Mouse (Mus musculus) lung, postnatal 0 days (tissue): ENCODE measurements around the gene Gm128.

Experiments used
- CTCF ChIP-seq: IDR thresholded peaks from 2 replicates; pipeline ENCODE4 v1.5.1; 2016; ENCODE audit warnings: antibody characterized with exemption, mild to moderate bottlenecking
- EP300 ChIP-seq: IDR thresholded peaks from 2 replicates; pipeline ENCODE4 v1.6.1; 2016; ENCODE audit warnings: antibody characterized with exemption, mild to moderate bottlenecking, control low read depth

DNA sequence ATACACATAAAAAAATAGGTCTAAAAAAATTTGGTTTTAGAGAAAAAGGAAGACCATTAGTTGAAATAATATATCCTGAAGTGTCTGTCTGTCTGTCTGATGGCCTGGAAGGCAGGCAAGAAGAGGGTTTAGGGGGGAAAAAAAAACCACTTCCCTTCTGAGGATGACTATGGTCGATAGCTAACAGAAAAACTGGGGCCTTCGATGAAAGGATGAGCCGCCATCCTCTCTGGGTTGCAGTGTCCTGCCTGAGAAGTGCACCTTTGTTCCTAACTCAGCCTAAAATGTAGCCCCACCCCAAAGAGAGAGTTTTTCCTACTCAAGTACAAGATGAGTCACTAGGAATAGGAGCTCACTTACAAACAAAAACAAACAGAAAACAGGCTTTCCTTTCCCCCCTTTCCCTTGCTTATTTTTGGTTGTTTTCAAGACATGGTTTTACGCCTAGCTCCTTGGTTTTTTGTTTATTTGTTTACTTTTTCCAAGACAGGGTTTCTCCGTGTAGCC is 35.1 kb upstream of the Gm128 start:
- TF ChIP-seq CTCF (no peak), EP300 (no peak)
